Mouse (Mus musculus) testis, adult 2 months (tissue): Measurements from ENCODE around the gene Sfxn5.

ENCODE experiments used
- CTCF ChIP-seq: fragments of 200-500 bp; IDR thresholded peaks from 2 replicates; pipeline ENCODE4 v1.5.1; 2012; ENCODE audit warnings: low read depth, mild to moderate bottlenecking, inconsistent platforms, low read length, moderate library complexity; ENCODE audit not compliant: control insufficient read depth, insufficient read depth, insufficient replicate concordance
- POLR2A ChIP-seq: fragments of 200-500 bp; IDR thresholded peaks from 2 replicates; pipeline ENCODE4 v1.6.1; 2012; ENCODE audit warnings: low read depth, mild to moderate bottlenecking, inconsistent platforms, low read length, moderate library complexity; ENCODE audit not compliant: control insufficient read depth

- TF ChIP-seq CTCF, result no peak
- no peak for TF ChIP-seq POLR2A
Observed at GRCm38 (mm10) chr6:85314064-85314798, 19.0 kb downstream of the Sfxn5 start.
